Mouse (Mus musculus): Measurements from ENCODE around the gene Jtb. TPM values are rescaled to one million over a fixed set of nuclear protein-coding genes. Genes with fewer than 3 reads are reported as not detected.
"Not testable (repeated sequence)": the region's sequence is repeated elsewhere in the genome, so short reads cannot be mapped to it uniquely, and the experiment has no call there.

The Jtb gene
- polyA plus RNA-seq, 1 experiment from 2014 or later, result 91.0 TPM

DNA sequence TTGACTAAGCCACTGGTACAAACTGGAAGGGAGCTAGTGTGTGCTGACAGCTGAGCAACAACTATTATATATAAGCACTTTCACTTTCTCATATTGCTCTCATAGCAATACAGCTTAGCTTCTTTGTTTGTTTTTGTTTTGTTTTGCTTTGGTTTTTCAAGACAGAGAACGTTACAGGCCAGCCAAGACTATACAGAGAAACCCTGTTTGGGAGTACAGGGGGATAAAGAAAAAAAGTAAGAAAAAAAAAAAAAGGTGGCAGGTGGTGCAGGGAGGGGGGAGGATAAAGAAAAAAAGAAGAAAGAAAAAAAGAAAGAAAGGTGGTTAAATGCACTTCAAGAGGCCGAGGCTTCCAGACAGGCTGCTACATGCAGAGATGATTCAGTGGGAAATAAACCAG is 14.0 kb downstream of the Jtb start:
- no peak for ATAC-seq (ENCODE audit: low read depth)
- H3K4me3 ChIP-seq (ENCODE audit: low read length), result no peak overlapping the region
- peaks cover 12% of the 10 kb centered on the region for H3K4me1 ChIP-seq (replicated peaks; ENCODE audit: control insufficient read depth, insufficient read depth, low read length)
- WGBS, result 59% methylated on average over 2 of the region's 2 CpGs
- H3K27me3 ChIP-seq (ENCODE audit: control insufficient read depth, insufficient read depth, low read depth, low read length), result no peaks in the 10 kb centered on the region
- no peak overlapping the region for H3K27ac ChIP-seq (ENCODE audit: low read length)
- no peak overlapping the region for H3K9ac ChIP-seq (ENCODE audit: low read length)
- no peaks in the 10 kb centered on the region for H3K36me3 ChIP-seq (ENCODE audit: control insufficient read depth, insufficient read depth, low read length)
- no peak overlapping the region for H3K4me2 ChIP-seq (ENCODE audit: low read depth, low read length)
- no peaks in the 10 kb centered on the region for H3K9me3 ChIP-seq (ENCODE audit: control insufficient read depth, low read length)

DNA sequence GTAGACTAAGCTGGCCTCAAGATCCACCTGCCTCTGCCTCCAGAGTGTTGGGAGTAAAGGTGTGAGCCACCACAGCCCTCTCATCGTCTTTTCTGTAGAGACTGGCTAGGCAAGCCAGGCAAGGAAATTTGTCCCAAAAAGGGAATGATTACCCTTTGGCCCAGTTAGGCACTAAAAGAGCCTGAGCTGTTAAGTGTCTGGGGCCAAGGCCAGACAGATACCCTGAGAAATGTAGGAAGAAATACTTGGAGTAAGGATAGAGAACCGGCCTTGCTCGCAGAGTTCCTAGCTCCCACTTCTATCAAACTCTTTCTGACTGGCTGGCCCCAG is 16.2 kb downstream of the Jtb start:
- peaks cover 10% of the 10 kb centered on the region for H3K36me3 ChIP-seq (ENCODE audit: control insufficient read depth, insufficient read depth, low read length)
- no peak for ATAC-seq (ENCODE audit: low read depth)
- peak overlapping the region; percentile 72 for H3K4me2 ChIP-seq (ENCODE audit: low read depth, low read length)
- under 1% methylated on average over 3 of the region's 3 CpGs for WGBS
- H3K27me3 ChIP-seq (ENCODE audit: control insufficient read depth, insufficient read depth, low read depth, low read length), result no peaks in the 10 kb centered on the region
- H3K9ac ChIP-seq (ENCODE audit: low read length), result peak overlapping the region; percentile 76
- H3K27ac ChIP-seq (ENCODE audit: low read length), result peak overlapping the region; percentile 97
- H3K4me3 ChIP-seq (ENCODE audit: low read length), result peak overlapping the region; percentile 87
- H3K9me3 ChIP-seq (ENCODE audit: control insufficient read depth, low read length), result no peaks in the 10 kb centered on the region
- H3K4me1 ChIP-seq (replicated peaks; ENCODE audit: control insufficient read depth, insufficient read depth, low read length), result peaks cover 12% of the 10 kb centered on the region

DNA sequence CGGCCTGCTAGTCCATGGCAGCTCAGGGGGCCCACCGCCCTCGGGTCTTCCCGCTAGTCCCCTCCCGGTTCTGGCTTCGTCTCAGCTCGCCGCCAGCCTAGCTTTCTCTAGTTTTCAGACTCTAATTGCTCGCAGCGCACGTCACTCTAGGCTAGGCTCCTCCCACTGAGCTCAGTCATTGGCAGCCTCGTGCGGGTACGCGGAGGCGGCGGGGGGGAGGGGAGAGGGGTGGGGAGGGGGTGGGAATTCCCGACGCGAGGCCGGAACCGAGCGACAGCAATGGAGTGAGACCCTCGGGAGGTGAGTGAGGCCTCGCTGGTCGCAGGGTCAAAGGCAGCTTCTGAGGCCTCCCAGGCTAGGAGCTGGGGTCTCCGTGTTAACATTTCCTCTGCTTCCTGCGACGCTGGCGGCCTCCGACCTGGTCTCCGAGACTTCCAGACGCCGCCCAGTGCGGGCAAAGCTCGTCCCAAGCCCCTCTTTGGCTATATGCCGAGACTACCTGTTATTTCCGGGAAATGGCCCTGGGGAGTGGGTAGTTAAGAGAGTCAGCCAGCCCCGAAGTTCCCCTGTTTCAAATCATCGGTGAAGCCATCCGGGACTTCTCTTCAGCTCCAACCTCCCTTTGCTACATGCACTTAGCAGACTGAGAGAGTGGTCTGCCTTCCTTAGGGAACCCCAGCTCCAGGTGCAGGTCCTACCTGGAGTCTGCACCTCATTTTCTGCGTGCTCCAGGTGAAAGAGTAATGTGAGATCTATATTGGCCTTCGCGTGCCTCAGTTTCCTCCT is 16.8 kb downstream of the Jtb start, which contains the start of gene Slc39a1:
Gene Slc39a1 (plus strand): TSS at position 213 of the 786 bp plus-strand sequence.
- Histone ChIP-seq H3K4me1 (replicated peaks; ENCODE audit: control insufficient read depth, insufficient read depth, low read length) (peaks cover 9% of the 10 kb centered on the region), H3K9me3 (ENCODE audit: control insufficient read depth, low read length) (no peaks in the 10 kb centered on the region), H3K9ac (ENCODE audit: low read length) (peak within 1 kb of the TSS; percentile 90), H3K4me2 (ENCODE audit: low read depth, low read length) (peak within 1 kb of the TSS; percentile 80), H3K4me3 (ENCODE audit: low read length) (peak within 1 kb of the TSS; percentile 87), H3K27ac (ENCODE audit: low read length) (peak within 1 kb of the TSS; percentile 97), H3K27me3 (ENCODE audit: control insufficient read depth, insufficient read depth, low read depth, low read length) (no peaks in the 10 kb centered on the region), H3K36me3 (ENCODE audit: control insufficient read depth, insufficient read depth, low read length) (peaks cover 10% of the 10 kb centered on the region)
- WGBS, result 0% methylated on average over 44 of the region's 44 CpGs
- peak; percentile 96 for ATAC-seq (ENCODE audit: low read depth)

DNA sequence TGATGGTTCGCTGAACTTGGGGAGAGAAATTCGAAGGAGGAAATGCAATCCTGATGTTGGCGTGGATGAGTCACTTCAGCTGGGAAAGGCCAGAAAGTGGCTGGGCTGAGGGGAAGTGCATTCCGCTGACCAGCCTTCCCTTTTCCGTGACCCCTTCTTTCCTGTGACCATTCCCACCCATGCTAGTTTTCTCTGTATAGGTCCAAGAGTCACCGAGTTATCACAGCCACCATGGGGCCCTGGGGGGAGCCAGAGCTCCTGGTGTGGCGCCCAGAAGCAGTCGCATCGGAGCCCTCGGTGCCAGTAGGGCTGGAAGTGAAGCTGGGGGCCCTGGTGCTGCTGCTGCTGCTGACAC is 17.3 kb downstream of the Jtb start:
- 0% methylated on average over 10 of the region's 10 CpGs for WGBS
- Histone ChIP-seq H3K27me3 (ENCODE audit: control insufficient read depth, insufficient read depth, low read depth, low read length) (no peaks in the 10 kb centered on the region), H3K4me1 (replicated peaks; ENCODE audit: control insufficient read depth, insufficient read depth, low read length) (peaks cover 9% of the 10 kb centered on the region), H3K4me3 (ENCODE audit: low read length) (peak overlapping the region; percentile 87), H3K27ac (ENCODE audit: low read length) (peak overlapping the region; percentile 97), H3K9ac (ENCODE audit: low read length) (peak overlapping the region; percentile 90), H3K4me2 (ENCODE audit: low read depth, low read length) (peak overlapping the region; percentile 80), H3K9me3 (ENCODE audit: control insufficient read depth, low read length) (no peaks in the 10 kb centered on the region), H3K36me3 (ENCODE audit: control insufficient read depth, insufficient read depth, low read length) (peaks cover 10% of the 10 kb centered on the region)
- ATAC-seq (ENCODE audit: low read depth), result no peak; the same call in 1 of the 2 replicates

DNA sequence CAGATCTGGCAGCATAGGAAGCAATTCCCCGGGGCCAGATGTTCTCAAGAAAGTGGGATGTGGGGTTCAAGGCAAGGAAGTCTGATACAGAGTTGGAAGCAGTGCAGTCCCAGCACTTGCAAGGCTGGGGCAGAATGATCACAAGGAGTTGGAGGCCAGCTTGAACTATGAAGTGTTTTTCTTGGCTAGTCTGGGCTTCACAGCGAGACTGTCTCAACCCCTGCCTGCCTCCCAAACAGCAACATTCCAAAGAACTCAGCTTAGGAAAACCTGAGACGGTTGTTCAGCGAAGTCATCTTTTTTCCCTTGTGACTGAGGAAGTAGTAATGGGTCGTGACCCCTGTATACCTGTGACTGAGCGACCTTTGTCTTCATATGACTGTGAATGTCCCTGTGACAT is 19.4 kb downstream of the Jtb start:
- 73% methylated on average over 6 of the region's 6 CpGs for WGBS
- Histone ChIP-seq H3K4me2 (ENCODE audit: low read depth, low read length) (no peak overlapping the region), H3K27ac (ENCODE audit: low read length) (no peak overlapping the region), H3K9ac (ENCODE audit: low read length) (no peak overlapping the region), H3K27me3 (ENCODE audit: control insufficient read depth, insufficient read depth, low read depth, low read length) (no peaks in the 10 kb centered on the region), H3K4me3 (ENCODE audit: low read length) (no peak overlapping the region), H3K4me1 (replicated peaks; ENCODE audit: control insufficient read depth, insufficient read depth, low read length) (peaks cover 16% of the 10 kb centered on the region), H3K9me3 (ENCODE audit: control insufficient read depth, low read length) (no peaks in the 10 kb centered on the region), H3K36me3 (ENCODE audit: control insufficient read depth, insufficient read depth, low read length) (peaks cover 10% of the 10 kb centered on the region)
- no peak for ATAC-seq (ENCODE audit: low read depth)

DNA sequence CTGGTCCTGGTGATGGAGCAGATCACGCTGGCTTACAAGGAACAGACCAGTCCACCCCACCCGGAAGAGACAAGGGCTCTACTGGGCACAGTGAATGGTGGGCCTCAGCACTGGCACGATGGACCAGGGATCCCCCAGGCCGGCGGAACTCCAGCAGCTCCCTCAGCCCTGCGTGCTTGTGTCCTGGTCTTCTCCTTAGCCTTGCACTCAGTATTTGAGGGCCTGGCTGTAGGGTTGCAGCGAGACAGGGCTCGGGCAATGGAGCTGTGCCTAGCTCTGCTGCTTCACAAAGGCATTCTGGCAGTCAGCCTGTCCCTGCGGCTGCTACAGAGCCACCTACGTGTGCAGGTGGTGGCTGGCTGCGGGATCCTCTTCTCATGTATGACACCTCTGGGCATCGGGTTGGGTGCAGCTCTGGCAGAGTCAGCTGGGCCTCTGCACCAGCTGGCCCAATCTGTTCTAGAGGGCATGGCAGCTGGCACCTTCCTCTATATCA is 20.4 kb downstream of the Jtb start:
- H3K9me3 ChIP-seq (ENCODE audit: control insufficient read depth, low read length); H3K9ac ChIP-seq (ENCODE audit: low read length); H3K36me3 ChIP-seq (ENCODE audit: control insufficient read depth, insufficient read depth, low read length); H3K4me3 ChIP-seq (ENCODE audit: low read length); H3K27me3 ChIP-seq (ENCODE audit: control insufficient read depth, insufficient read depth, low read depth, low read length); H3K4me2 ChIP-seq (ENCODE audit: low read depth, low read length); H3K27ac ChIP-seq (ENCODE audit: low read length); ATAC-seq (ENCODE audit: low read depth): not testable (repeated sequence)
- peaks cover 21% of the 10 kb centered on the region for H3K4me1 ChIP-seq (replicated peaks; ENCODE audit: control insufficient read depth, insufficient read depth, low read length)
- 94% methylated on average over 10 of the region's 12 CpGs for WGBS

DNA sequence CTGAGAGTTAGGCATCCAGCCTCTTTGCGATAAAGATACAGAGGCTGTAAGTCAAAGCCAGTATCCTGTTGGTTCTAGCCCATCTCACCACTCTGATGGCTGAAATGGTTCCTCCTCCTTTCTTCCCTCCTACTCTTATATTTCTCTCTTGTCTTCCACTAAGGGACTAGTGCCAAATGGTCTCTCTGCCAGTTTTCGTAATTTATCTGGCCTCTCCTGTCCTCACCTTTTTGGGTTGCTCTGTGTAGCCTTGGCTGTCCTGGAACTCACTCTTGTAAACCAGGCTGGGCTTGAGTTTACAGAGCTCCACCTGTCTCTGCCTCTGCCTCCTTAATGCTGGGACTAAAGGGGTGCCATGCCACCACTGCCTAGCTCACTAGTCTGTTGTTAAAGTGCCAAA is 21.3 kb downstream of the Jtb start:
- ATAC-seq (ENCODE audit: low read depth); H3K9me3 ChIP-seq (ENCODE audit: control insufficient read depth, low read length); H3K4me3 ChIP-seq (ENCODE audit: low read length); H3K9ac ChIP-seq (ENCODE audit: low read length); H3K27me3 ChIP-seq (ENCODE audit: control insufficient read depth, insufficient read depth, low read depth, low read length); H3K4me2 ChIP-seq (ENCODE audit: low read depth, low read length); H3K27ac ChIP-seq (ENCODE audit: low read length): not testable (repeated sequence)
- Histone ChIP-seq H3K4me1 (replicated peaks; ENCODE audit: control insufficient read depth, insufficient read depth, low read length) (peaks cover 18% of the 10 kb centered on the region), H3K36me3 (ENCODE audit: control insufficient read depth, insufficient read depth, low read length) (peaks cover 14% of the 10 kb centered on the region)
- WGBS, result 88% methylated on average over 2 of the region's 2 CpGs

DNA sequence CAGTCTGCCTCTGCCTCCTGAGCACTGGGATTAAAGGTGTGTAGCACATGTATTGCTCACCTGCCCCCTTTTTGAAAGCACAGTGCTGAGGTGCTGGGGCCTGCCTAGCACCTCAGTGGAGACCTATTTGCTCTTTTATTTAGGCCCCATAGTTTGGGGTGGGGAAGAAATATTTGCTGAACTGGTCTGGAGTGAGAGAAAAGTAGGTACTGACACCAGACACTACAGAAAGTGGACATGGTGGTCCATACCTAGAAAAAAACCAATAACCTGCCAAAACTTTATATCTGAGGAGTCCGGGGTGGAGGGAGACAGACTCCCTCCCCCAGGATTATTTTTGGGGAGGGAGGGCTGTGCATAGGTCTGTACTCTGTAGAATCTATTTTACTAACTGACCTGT is 21.8 kb downstream of the Jtb start:
- not testable (repeated sequence) for H3K9me3 ChIP-seq (ENCODE audit: control insufficient read depth, low read length); H3K9ac ChIP-seq (ENCODE audit: low read length); H3K27ac ChIP-seq (ENCODE audit: low read length); H3K27me3 ChIP-seq (ENCODE audit: control insufficient read depth, insufficient read depth, low read depth, low read length); H3K4me3 ChIP-seq (ENCODE audit: low read length); H3K4me2 ChIP-seq (ENCODE audit: low read depth, low read length); ATAC-seq (ENCODE audit: low read depth)
- 80% methylated on average over 1 of the region's 1 CpGs for WGBS
- Histone ChIP-seq H3K4me1 (replicated peaks; ENCODE audit: control insufficient read depth, insufficient read depth, low read length) (peaks cover 18% of the 10 kb centered on the region), H3K36me3 (ENCODE audit: control insufficient read depth, insufficient read depth, low read length) (peaks cover 14% of the 10 kb centered on the region)

DNA sequence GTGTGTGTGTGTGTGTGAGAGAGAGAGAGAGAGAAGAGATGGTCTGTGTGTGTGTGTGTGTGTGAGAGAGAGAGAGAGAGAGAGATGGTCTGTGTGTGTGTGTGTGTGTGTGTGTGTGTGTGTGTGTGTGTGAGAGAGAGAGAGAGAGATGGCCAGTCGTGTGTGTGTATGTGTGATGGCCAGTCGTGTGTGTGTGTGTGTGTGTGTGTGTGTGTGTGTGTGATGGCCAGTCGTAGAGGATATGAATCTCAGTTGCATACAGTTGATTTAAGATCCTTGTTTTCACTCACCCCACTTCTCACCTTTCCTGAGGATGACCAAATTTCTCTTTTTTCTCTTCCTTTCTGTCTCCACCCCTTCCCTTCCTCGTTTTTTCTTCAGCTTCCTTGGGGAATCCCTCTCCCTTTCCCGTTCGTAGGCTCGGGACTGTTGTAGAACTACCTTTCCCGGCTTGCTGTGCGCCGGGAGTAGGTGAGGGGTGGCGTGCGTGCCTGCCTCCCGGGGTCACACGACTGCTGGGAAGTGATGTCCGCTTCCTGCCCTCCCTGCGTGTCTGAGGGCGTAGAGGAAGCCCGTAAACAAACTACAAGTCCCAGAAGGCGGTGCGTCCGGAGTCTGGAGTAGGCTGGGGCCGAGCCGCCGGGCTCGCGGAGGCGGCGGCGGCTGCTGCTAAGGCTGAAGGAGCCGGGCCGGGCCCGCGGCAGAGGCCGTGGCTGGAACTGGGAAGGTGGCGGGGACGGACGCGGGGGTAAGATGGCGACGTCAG is 22.4 kb downstream of the Jtb start, which contains the start of gene Crtc2:
Gene Crtc2 (plus strand): TSS at position 511 of the 766 bp plus-strand sequence.
- Histone ChIP-seq H3K36me3 (ENCODE audit: control insufficient read depth, insufficient read depth, low read length) (peaks cover 18% of the 10 kb centered on the region), H3K27me3 (ENCODE audit: control insufficient read depth, insufficient read depth, low read depth, low read length) (no peaks in the 10 kb centered on the region), H3K4me3 (ENCODE audit: low read length) (peak within 1 kb of the TSS; percentile 97), H3K27ac (ENCODE audit: low read length) (peak within 1 kb of the TSS; percentile 93), H3K9ac (ENCODE audit: low read length) (peak within 1 kb of the TSS; percentile 95), H3K4me1 (replicated peaks; ENCODE audit: control insufficient read depth, insufficient read depth, low read length) (peaks cover 17% of the 10 kb centered on the region), H3K4me2 (ENCODE audit: low read depth, low read length) (peak within 1 kb of the TSS; percentile 74), H3K9me3 (ENCODE audit: control insufficient read depth, low read length) (no peaks in the 10 kb centered on the region)
- 1% methylated on average over 40 of the region's 40 CpGs for WGBS
- peak; percentile 98 for ATAC-seq (ENCODE audit: low read depth)

Data from lung, embryonic 16.5 days (tissue).